Mouse (Mus musculus): ENCODE data around the gene Slc48a1. TPM values are rescaled to one million over a fixed set of nuclear protein-coding genes. Genes with fewer than 3 reads are reported as not detected.

Gene Slc48a1
- polyA plus RNA-seq, 1 experiment from 2014 or later: 69.5 TPM

DNA sequence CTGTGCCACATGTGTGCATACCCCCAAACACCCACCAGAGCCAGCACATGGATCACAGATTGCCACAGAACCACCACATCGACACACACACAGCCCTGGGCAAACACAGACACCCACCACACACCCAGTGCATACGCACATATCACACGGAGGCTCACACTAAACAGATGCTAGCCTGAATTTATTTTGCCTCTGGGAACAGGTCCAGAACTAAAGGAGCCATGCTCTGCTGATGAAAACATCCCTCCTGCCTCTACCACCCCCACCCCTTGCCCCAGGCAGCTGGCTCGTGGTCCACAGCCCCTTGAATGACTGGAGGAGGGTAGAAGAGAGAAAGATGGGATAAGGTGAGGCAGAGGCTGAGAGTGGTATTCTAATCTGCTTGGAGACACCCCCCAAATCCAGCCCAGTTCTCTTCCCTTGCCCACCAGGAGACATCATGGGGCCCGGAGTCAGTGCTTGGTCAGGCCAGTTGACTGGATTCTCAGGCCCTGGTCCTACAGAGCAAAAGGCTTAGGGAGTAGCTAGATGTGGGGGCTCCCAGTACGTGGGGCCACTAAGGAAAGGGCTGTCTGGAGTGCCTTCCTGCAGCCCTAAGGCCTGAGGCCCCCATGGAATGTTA is 50.0 kb downstream of the Slc48a1 start:
- Histone ChIP-seq H3K9me3 (ENCODE audit: low read length) (no peaks in the 10 kb centered on the region), H3K4me2 (replicated peaks; ENCODE audit: low read depth, low read length) (peak overlapping the region; percentile 69), H3K4me1 (ENCODE audit: insufficient read depth, low read depth, low read length) (peaks cover 61% of the 10 kb centered on the region), H3K4me3 (ENCODE audit: low read depth, low read length) (peak overlapping the region; percentile 95; the same call in 1 of the 2 replicates), H3K27me3 (replicated peaks; ENCODE audit: insufficient read depth, low read length) (no peaks in the 10 kb centered on the region), H3K36me3 (ENCODE audit: insufficient read depth, low read length) (no peaks in the 10 kb centered on the region), H3K9ac (replicated peaks; ENCODE audit: low read depth) (peak overlapping the region; percentile 95), H3K27ac (ENCODE audit: low read length) (peak overlapping the region; percentile 99)
- no peak for TF ChIP-seq EP300 (IDR thresholded peaks at IDR 0.05)
- TF ChIP-seq CTCF (IDR thresholded peaks at IDR 0.05): no peak
- ATAC-seq: no peak
- 25% methylated on average over 6 of the region's 6 CpGs for WGBS
- no peak for DNase-seq (ENCODE audit: low spot score)

GRCm38 (mm10) chr15:97828901-97829338 is 50.6 kb downstream of the Slc48a1 start:
- 55% methylated on average over 5 of the region's 5 CpGs for WGBS
- peak overlapping the region; percentile 95 for H3K4me3 ChIP-seq (ENCODE audit: low read depth, low read length)
- peaks cover 56% of the 10 kb centered on the region for H3K4me1 ChIP-seq (ENCODE audit: insufficient read depth, low read depth, low read length)
- peak overlapping the region; percentile 95 for H3K9ac ChIP-seq (replicated peaks; ENCODE audit: low read depth)
- DNase-seq (ENCODE audit: low spot score) (peak; percentile 72), ATAC-seq (peak; percentile 10; the same call in 1 of the 2 replicates)
- no peaks in the 10 kb centered on the region for H3K9me3 ChIP-seq (ENCODE audit: low read length)
- H3K36me3 ChIP-seq (ENCODE audit: insufficient read depth, low read length): no peaks in the 10 kb centered on the region
- H3K4me2 ChIP-seq (replicated peaks; ENCODE audit: low read depth, low read length): peak overlapping the region; percentile 69
- H3K27me3 ChIP-seq (replicated peaks; ENCODE audit: insufficient read depth, low read length): no peaks in the 10 kb centered on the region
- peak overlapping the region; percentile 99 for H3K27ac ChIP-seq (ENCODE audit: low read length)
- peak; percentile 56 for TF ChIP-seq CTCF (IDR thresholded peaks at IDR 0.05)
- TF ChIP-seq EP300 (IDR thresholded peaks at IDR 0.05): peak; percentile 89

- H3K4me1 ChIP-seq (ENCODE audit: insufficient read depth, low read depth, low read length): peaks cover 50% of the 10 kb centered on the region
- no peak for ATAC-seq
- H3K27ac ChIP-seq (ENCODE audit: low read length): peak overlapping the region; percentile 99
Observed at GRCm38 (mm10) chr15:97829432-97829831, 51.1 kb downstream of the Slc48a1 start.

DNA sequence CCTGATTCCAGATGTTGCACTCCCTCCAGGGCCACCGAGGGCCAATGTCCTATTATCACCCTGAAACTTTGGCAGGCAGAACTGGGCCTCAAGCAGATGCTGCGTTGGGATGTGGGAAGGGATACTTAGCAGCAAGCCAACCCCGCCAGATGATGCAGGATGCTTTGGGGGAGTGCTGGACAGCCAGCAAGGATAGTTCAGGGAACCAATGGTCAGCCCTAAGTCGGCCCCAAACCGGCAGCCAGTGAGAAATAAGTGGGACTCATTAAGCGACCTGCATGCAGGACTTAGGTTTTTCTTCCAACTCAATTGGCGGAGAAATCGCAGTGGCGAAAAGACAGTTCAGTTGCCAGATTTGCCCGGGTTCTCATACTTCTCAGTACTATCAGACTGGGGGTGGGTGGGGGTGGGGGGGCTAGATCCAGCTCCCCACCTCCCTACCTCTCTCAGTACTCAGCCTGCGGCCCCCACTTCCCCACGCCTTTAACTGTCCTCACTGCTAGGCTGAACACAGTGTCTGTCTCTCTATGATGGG is 52.0 kb downstream of the Slc48a1 start:
- peak; percentile 21 for DNase-seq (ENCODE audit: low spot score)
- H3K9me3 ChIP-seq (ENCODE audit: low read length): no peaks in the 10 kb centered on the region
- peaks cover 44% of the 10 kb centered on the region for H3K4me1 ChIP-seq (ENCODE audit: insufficient read depth, low read depth, low read length)
- TF ChIP-seq CTCF (IDR thresholded peaks at IDR 0.05): no peak
- no peak for TF ChIP-seq EP300 (IDR thresholded peaks at IDR 0.05)
- H3K36me3 ChIP-seq (ENCODE audit: insufficient read depth, low read length): no peaks in the 10 kb centered on the region
- H3K27me3 ChIP-seq (replicated peaks; ENCODE audit: insufficient read depth, low read length): no peaks in the 10 kb centered on the region
- no peak for ATAC-seq
- H3K27ac ChIP-seq (ENCODE audit: low read length): peak overlapping the region; percentile 99
- peak overlapping the region; percentile 69 for H3K4me2 ChIP-seq (replicated peaks; ENCODE audit: low read depth, low read length)
- peak overlapping the region; percentile 95 for H3K4me3 ChIP-seq (ENCODE audit: low read depth, low read length)
- peak overlapping the region; percentile 95 for H3K9ac ChIP-seq (replicated peaks; ENCODE audit: low read depth)
- WGBS: 15% methylated on average over 12 of the region's 12 CpGs

More at GRCm38 (mm10) chr15:97829432-97829831, 51.1 kb downstream of the Slc48a1 start:
- Histone ChIP-seq H3K4me3 (ENCODE audit: low read depth, low read length) (peak overlapping the region; percentile 95), H3K36me3 (ENCODE audit: insufficient read depth, low read length) (no peaks in the 10 kb centered on the region), H3K27me3 (replicated peaks; ENCODE audit: insufficient read depth, low read length) (no peaks in the 10 kb centered on the region), H3K9ac (replicated peaks; ENCODE audit: low read depth) (peak overlapping the region; percentile 95; the same call in 1 of the 2 replicates), H3K9me3 (ENCODE audit: low read length) (no peaks in the 10 kb centered on the region), H3K4me2 (replicated peaks; ENCODE audit: low read depth, low read length) (peak overlapping the region; percentile 69)
- DNase-seq (ENCODE audit: low spot score): no peak
- TF ChIP-seq CTCF (IDR thresholded peaks at IDR 0.05): no peak
- TF ChIP-seq EP300 (IDR thresholded peaks at IDR 0.05): no peak
- WGBS: 53% methylated on average over 2 of the region's 2 CpGs

DNA sequence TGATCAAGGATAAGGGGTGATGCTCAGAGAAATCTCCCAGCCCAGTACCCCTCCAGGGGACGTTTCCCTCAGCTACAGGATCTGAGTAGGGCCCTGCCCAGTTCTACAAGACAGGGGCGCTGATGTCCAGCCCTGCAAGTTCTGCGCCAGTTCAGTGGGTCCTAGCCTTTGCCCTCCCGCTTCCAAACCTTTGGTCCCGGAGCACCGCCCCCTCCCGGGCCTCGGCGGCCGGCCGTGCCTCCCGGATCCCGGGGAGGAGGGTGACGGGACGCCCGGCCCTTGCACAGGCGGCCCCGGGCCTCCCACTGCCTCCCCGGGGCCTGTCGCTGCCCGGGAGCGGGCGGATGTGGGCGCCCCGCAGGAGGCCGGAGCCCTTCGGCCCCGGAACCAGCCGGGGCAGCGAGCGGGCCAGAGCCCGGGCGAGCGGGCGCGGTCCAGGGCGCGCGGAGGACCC is 52.5 kb downstream of the Slc48a1 start:
- peak overlapping the region; percentile 69 for H3K4me2 ChIP-seq (replicated peaks; ENCODE audit: low read depth, low read length)
- H3K9me3 ChIP-seq (ENCODE audit: low read length): no peaks in the 10 kb centered on the region
- peak overlapping the region; percentile 95 for H3K9ac ChIP-seq (replicated peaks; ENCODE audit: low read depth)
- no peaks in the 10 kb centered on the region for H3K36me3 ChIP-seq (ENCODE audit: insufficient read depth, low read length)
- 0% methylated on average over 23 of the region's 39 CpGs for WGBS
- peak; percentile 45 for DNase-seq (ENCODE audit: low spot score)
- H3K27ac ChIP-seq (ENCODE audit: low read length): peak overlapping the region; percentile 99
- no peaks in the 10 kb centered on the region for H3K27me3 ChIP-seq (replicated peaks; ENCODE audit: insufficient read depth, low read length)
- peak overlapping the region; percentile 95 for H3K4me3 ChIP-seq (ENCODE audit: low read depth, low read length)
- TF ChIP-seq EP300 (IDR thresholded peaks at IDR 0.05): no peak
- TF ChIP-seq CTCF (IDR thresholded peaks at IDR 0.05): peak; percentile 14; the same call in 1 of the 2 replicates
- ATAC-seq: peak; percentile 15
- peaks cover 39% of the 10 kb centered on the region for H3K4me1 ChIP-seq (ENCODE audit: insufficient read depth, low read depth, low read length)

DNA sequence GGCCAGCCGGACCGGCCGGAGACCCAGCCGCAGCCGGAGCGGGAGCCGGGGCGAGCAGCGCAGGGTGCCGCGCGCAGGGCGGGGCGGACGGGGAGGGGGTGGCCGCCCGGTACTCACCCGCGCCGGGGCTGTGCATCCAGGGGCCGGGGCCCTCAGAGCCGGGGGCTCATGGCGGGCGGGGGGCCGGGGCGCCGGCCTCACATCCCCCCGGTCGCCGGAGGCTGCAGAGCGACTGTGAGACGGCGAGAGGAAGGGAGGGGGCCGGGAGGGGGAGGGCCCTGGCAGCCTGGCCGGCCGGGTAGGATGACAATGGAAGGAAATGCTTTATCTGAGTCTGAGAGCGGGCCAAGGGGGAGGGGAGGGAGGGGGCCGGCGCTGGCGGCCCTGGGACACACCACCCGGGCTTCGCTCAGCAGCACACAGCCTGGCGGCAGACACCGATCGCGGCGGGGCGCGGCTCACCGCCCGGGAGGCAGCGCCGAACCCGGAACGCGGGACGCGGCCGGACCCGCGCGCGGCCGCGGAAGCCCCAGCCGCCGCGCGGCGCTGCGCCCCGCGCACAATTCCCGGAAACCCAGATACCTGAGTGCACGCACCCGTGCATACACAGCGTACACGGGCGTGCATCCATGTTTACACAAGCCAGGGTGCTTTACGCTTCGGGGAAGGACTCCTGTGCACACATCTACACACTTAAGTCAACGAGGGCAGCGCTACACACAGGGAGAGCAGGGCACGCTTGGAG is 53.1 kb downstream of the Slc48a1 start:
- Histone ChIP-seq H3K9me3 (ENCODE audit: low read length) (no peaks in the 10 kb centered on the region), H3K9ac (replicated peaks; ENCODE audit: low read depth) (peak overlapping the region; percentile 95), H3K27me3 (replicated peaks; ENCODE audit: insufficient read depth, low read length) (no peaks in the 10 kb centered on the region), H3K4me3 (ENCODE audit: low read depth, low read length) (peak overlapping the region; percentile 95), H3K4me1 (ENCODE audit: insufficient read depth, low read depth, low read length) (peaks cover 33% of the 10 kb centered on the region), H3K36me3 (ENCODE audit: insufficient read depth, low read length) (no peaks in the 10 kb centered on the region), H3K4me2 (replicated peaks; ENCODE audit: low read depth, low read length) (peak overlapping the region; percentile 69), H3K27ac (ENCODE audit: low read length) (peak overlapping the region; percentile 99)
- ATAC-seq (peak; percentile 83), DNase-seq (ENCODE audit: low spot score) (peak; percentile 90)
- 3% methylated on average over 18 of the region's 84 CpGs for WGBS
- peak; percentile 50; the same call in 1 of the 2 replicates for TF ChIP-seq EP300 (IDR thresholded peaks at IDR 0.05)
- peak; percentile 17 for TF ChIP-seq CTCF (IDR thresholded peaks at IDR 0.05)
